Mouse (Mus musculus): ENCODE measurements around the gene Ythdc1.
"Not testable (repeated sequence)": the region's sequence is repeated elsewhere in the genome, so short reads cannot be mapped to it uniquely, and the experiment has no call there.

The Ythdc1 gene

DNA sequence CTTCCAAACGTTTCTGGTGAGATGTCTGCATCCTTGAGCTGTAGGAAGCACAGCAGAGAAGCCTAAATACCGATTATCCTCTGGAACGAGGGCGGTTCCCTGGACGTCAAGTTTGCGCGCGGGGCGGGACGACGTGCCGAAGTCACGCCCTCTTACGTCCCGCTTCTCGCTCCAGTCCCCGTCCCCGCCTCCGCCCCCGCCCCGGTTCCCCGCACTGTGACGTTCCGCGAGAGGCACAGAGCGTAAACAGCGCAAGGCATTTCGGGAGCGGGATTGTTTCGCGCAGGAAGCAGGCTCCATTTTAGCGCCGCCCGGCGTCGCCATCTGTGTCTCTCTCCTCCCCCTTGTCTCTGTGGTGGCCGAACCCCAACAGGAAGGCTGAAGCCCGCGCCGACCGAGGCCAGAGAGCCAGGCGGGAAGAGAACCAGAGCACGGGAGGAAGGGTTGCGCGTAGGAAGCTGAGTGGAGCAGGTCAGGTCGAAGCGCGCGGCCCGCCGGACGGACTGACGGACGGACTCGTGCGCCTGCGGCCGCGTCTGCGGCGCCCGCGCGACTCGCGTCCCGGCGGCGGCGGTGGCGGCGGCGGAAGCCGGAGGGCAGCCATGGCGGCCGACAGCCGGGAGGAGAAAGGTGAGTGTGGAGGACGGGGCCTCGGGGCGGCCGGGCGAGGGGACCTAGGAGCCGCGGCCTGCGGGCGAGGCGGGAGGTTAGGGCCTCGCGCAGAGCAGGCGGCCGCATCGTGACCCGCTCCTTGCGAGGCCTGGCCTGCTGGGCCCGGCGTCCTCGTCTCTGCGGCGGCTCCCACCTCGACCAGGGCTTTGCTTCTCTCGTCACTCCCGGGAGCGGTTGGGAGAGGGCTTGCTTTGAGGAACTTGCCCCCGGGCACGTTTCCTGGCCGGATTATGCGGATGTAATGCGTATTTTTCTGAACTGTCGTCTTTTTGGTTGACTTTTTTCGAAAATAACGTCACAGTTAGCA lies at the start of gene Ythdc1:
Gene Ythdc1, plus strand, starts transcription at position 260 of the 979 bp plus-strand sequence.
- peak; percentile 91 for DNase-seq

DNA sequence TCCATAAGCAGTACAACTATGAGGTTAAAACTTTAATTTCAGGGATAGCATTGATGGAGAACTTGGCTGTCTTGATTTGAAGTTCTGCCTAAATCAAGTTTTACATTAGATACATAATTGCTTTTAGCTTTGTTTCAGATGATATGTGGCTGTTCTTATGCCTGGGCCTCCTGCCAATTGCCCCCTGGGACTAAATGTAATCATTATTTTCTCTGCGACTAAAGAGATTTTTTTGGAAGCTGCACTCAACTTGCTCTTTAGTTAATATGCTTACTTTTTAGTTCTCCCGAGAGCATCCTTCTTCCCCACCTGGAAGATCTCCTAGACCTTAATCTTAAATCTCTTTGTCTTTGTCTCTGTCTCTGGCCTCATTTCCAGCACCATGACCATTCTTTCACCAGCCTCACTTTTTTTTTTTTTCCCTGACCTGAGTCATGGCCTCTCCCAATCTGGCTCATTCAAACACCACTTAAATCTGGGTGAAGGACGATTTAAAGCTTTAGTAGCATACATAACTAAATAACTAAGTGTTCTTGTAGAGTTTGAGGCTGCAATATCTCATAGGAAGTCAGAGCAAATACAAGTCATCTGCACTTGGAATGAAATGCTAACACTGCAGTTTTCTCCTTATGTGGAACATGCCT lies 34.9 kb upstream of the Ythdc1 start:
- no peak for DNase-seq

DNA sequence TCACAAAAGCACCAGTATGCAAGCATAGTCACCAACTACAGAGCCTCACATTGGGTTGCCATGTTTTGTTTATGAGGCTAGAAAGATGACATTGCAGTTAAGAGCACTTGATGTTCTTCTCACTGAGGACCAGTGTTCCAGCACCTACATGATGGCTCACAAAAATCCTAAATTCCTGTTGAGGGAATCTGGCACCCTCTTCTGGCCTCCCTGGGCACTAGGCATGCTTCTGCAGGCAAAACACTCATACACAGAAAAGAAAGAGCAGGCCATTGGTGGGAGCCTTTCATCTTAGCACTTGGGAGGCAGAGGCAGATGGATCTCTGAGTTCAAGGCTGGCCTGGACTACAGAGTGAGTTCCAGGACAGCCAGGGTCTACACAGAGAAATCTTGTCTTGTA lies 33.0 kb upstream of the Ythdc1 start:
- no peak for DNase-seq

DNA sequence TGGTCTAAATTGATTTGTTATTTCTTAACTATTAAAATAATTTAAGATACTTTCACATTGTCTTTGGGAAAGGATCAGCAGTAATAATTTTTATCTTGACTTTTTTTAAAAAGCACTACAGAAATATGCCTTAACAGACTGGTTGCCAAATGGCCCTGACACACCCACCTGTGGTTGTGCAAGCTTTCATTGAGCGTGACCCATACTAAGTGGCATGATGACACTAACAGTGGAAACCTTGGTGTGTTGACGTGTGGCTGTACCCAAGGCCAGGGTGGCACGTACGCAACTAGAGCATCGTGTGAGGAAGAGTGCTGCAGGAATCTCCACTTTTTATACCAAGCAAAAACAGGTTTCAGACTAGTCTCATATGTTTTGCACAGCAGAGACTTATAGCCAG lies 27.1 kb upstream of the Ythdc1 start:
- DNase-seq, result no peak

DNA sequence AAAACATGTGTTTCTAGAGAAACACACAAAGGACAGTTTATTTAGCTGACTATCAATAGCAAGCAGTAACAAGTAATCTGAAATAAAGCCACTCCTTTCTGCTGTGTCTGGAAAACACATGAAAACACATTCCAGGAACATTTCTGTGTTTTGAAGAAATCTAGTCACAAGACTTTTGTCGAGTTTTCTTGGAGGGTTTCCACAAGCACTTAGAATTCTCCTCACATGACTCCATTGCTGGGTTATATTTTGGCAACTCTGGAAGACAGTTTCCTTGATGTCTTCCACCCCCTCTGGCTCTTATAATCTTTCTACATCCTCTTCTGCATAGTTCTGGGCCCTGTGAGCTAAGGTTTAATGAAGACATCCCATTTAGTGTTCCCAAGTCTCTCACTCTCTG lies 25.6 kb upstream of the Ythdc1 start:
- no peak for DNase-seq

DNA sequence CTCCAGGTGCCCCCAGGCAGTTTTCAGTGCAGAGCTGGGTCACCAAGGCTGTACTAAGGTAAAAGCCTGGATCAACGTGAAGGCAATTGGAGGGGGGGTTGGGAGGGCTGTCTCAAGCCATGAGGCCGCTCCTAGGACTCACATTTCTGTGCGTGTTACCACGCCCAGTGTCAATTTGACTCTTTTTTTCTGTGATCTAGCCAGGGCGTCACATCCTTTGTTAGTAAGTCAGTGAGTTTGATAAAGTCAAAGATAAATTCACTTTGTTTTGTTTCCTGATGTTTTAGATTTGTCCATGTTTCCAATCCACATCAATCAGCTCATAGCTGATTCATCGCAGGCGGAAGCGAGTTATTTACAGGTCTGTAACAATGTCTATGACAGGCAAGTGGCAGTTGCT lies 21.0 kb upstream of the Ythdc1 start:
- no peak for DNase-seq

- DNase-seq, result no peak
Measured at GRCm38 (mm10) chr5:86784205-86784604, 19.8 kb upstream of the Ythdc1 start.

DNA sequence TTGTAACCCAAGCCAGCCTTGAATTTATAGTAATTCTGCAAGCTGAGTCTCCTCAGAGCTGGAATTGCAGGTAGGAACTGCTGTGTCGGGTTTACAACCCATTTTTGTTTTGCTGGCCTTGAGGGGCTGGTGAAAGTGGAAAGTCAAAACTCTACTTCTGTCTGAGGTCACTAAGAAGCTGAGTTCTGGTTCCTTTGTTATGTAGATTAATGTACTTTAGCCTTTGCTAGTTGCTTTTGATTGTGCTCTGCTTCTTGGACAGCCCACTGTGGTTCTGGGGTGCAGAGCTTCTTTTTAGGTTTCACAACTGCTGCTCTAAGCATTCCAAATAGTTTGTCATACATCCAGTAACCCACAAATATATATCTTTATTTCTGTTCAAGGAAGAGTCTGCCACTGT lies 17.2 kb upstream of the Ythdc1 start:
- no peak for DNase-seq

- DNase-seq, result no peak
Measured at GRCm38 (mm10) chr5:86789954-86790353, 14.1 kb upstream of the Ythdc1 start.

DNA sequence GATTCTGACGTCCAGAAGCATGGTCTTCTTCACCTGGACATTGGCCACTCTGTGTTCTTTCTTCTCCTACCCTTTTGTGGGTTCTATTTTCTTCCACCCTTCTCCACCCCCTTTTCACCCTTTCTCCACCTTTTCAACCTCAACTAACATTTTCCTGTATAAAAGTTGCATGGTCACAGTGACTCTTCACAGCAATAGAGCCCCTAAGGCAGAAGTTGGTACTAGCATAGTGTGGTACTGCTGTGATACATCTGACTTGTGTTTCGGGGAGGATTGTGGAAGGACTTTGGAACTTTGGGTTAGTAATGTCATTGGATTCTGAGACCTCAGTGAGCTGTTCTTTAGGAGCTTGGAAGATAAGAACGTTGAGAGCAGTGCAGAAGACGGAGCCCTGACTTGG lies 11.8 kb upstream of the Ythdc1 start:
- no peak for DNase-seq

- DNase-seq, result no peak
Measured at GRCm38 (mm10) chr5:86792807-86793206, 11.2 kb upstream of the Ythdc1 start.

DNA sequence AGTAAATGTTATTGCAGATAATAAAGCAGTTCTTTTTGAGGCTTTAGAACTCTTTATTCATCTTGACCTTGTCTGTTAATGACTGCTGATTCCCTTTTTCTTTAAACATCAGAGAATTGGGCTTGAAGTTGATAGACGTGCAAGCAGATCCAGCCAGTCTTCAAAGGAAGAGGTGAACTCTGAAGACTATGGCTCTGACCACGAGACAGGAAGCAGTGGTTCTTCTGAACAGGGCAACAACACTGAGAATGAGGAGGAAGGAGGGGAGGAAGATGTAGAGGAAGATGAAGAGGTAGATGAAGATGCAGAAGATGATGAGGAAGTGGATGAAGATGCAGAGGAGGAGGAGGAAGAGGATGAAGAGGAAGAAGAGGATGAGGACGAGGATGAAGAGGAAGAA lies 12.8 kb downstream of the Ythdc1 start:
- DNase-seq, result no peak

- not testable (repeated sequence) for DNase-seq
Measured at GRCm38 (mm10) chr5:86836378-86836777, 32.4 kb downstream of the Ythdc1 start.

DNA sequence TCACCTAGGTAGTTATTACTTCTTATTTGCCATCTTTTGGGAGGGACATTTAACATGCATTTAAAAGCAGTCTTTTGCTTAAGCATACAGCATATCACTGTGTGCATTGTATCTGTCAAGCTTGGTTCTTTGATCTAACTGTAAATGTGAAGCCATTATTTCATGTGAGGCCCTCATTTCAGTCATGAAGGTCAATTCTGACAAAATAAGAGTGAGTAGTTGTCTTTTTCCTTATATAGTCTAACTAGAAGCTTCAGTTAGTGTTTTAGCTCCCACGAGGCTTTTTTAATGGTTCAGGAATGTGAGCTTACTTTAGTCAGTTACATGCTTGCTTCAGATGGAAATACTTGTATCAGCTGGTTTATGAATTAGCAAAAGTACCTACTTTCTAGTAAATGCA lies 34.1 kb downstream of the Ythdc1 start:
- no peak for DNase-seq

DNA sequence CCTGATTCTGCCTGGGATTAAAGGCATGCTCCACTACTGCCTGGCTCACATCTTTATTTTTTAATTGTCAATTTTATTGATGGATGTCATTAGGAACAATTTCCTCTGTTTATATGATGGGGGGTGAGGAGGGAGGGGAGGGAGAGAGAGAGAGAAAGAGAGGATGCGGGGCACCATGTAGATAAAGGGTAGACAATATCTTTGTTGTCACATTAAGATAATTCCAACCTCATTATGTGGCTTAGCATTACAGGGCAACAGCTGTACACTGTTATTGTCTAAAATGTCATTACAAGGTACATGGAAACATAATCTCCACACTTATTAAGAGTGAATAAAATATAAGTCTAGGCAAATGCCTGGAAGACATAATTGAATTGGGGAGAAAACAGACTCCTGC lies 35.5 kb downstream of the Ythdc1 start:
- no peak for DNase-seq

DNA sequence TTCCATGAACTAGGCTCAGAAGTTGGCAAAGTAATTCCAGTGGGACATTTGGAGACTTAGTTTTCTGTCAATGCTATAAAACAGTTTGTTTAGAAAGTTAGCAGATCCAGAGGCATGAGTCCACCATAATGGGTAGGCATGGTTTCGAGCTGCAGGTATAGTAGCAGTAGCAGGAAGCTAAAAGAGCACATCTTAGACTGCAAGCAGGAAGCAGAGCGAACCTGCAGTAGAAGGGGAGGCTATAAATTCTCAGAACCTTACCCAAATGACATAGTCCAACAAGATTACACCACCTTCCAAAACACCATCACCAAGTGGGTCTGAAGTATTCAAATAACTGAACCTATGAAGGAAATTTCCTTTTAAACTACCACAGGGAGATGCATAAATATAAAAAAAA lies 36.2 kb downstream of the Ythdc1 start:
- no peak for DNase-seq

DNA sequence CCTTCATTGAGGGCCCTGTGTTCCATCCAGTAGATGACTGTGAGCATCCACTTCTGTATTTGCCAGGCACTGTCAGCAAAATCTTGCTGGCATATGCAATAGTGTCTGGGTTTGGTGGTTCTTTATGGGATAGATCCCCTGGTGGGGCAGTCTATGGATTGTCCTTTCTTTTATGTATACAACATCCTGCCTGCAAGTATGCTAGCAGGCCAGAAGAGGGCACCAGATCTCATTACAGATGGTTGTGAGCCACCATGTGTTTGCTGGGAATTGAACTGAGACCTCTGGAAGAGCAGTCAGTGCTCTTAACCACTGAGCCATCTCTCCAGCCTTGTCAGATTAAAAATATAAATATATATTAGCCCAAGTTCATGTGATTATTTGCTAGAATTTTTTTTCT lies 37.2 kb downstream of the Ythdc1 start:
- DNase-seq, result not testable (repeated sequence)

DNA sequence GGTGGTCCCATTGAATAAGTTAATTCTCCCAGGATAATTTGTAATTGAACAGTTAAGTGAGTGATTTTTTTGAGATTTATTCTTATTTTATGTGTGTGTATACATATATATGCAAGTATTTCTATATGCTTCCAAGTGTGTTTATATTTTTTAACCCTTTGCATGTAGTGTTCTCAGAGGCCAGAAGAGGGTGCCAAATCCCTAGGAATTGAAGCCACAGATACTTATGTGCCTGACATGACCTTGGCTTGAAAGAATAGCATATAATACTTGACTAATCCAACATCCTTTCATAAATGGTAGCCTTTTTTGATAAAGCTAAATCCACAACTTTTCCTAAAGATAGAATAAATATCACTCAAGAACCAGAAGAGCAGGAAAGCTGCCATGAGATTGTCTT lies 46.1 kb downstream of the Ythdc1 start:
- no peak for DNase-seq

- no peak for DNase-seq
Measured at GRCm38 (mm10) chr5:86851658-86852057, 47.6 kb downstream of the Ythdc1 start.

- DNase-seq, result not testable (repeated sequence)
Measured at GRCm38 (mm10) chr5:86856505-86856904, 52.5 kb downstream of the Ythdc1 start.

GRCm38 (mm10) chr5:86857682-86858081 lies 53.7 kb downstream of the Ythdc1 start:
- no peak for DNase-seq

DNA sequence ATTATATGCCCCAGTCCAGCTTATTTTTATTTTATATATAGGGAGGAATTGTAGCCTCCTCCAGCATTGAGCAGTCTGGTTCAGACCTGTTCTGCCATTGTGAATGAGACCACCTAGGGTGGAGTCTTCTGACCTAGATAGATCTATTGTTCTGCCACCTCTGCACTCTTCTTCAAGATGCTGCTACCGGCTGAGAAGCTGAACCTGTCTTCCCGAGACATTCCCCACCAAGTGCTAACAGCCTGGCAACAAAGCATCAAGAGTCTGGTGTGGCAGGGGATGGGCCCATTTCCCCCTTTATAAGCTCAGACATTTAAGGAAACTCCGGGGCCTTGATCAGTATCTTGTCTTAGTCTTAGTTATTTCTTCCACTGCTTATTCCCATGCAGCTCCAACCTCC lies 54.3 kb downstream of the Ythdc1 start:
- no peak for DNase-seq

DNA sequence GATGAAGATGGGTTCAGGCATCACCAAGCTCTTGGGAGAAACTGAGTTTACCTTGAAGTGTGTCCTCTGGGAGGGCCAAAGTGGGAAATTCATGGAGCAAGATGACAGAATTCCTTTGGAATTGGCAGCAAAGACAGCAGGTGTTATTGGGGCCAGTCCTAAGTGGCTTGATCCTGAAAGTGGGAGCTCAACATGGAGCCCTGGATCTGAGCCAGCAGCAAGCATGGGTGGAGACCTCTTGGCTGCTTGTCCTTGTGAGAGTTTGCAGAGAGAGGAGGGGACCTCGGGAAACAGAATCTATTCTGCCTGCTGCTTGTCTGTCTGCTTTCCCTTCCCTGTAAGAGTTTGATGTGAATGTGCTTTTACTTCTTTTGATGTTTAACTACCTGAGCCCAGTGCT lies 67.9 kb downstream of the Ythdc1 start:
- no peak for DNase-seq

Data from cerebellum, adult 8-10 months (tissue).